Mouse (Mus musculus) neural tube, embryonic 12.5 days (tissue): ENCODE measurements around the gene Timm8a2. TPM values are rescaled to one million over a fixed set of nuclear protein-coding genes. Genes with fewer than 3 reads are reported as not detected.

Experiments used
- ATAC-seq: fragments of 200-750 bp; cut with Nextera tagmentation; 2 replicates; pipeline ENCODE4 v1.8.0; 2017; ENCODE audit warnings: low read depth, mild to moderate bottlenecking, moderate TSS enrichment, moderate library complexity; ENCODE audit not compliant: low FRiP score
- H3K27ac ChIP-seq: fragments of 300-500 bp; sonication (generic); 2 replicates; pipeline ENCODE4 v1.5.1; 2016
- H3K27me3 ChIP-seq: fragments of 300-500 bp; sonication (generic); replicated peaks from 2 replicates; pipeline ENCODE4 v1.6.1; 2016; ENCODE audit warnings: mild to moderate bottlenecking
- H3K36me3 ChIP-seq: fragments of 300-500 bp; sonication (generic); 2 replicates; pipeline ENCODE4 v1.6.1; 2016; ENCODE audit warnings: mild to moderate bottlenecking
- H3K4me1 ChIP-seq: fragments of 300-500 bp; sonication (generic); 2 replicates; pipeline ENCODE4 v1.6.1; 2016
- H3K4me2 ChIP-seq: fragments of 300-500 bp; sonication (generic); replicated peaks from 2 replicates; pipeline ENCODE4 v1.6.1; 2016; ENCODE audit warnings: mild to moderate bottlenecking
- H3K4me3 ChIP-seq: fragments of 300-500 bp; sonication (generic); 2 replicates; pipeline ENCODE4 v1.5.1; 2016
- H3K9ac ChIP-seq: fragments of 300-500 bp; sonication (generic); 2 replicates; pipeline ENCODE4 v1.6.1; 2016; ENCODE audit warnings: mild to moderate bottlenecking
- H3K9me3 ChIP-seq: fragments of 300-500 bp; sonication (generic); 2 replicates; pipeline ENCODE4 v1.6.1; 2016; ENCODE audit warnings: mild to moderate bottlenecking
- WGBS: fragments of 180-500 bp; shearing (Covaris S2); methylation state at CpG from one replicate; pipeline ENCODE4 v1.1.7; 2016; 5-methylcytosine and 5-hydroxymethylcytosine counted together
- polyA plus RNA-seq: library from polyadenylated mRNA; unstranded; fragments of >200 nt; fragmentation: Nextera tagmentation; extraction: Ambion mirVana; gene quantifications from 2 replicates; pipeline ENCODE4 v1.2.1, GENCODE M21; 2016

The Timm8a2 gene
- polyA plus RNA-seq, 1 experiment from 2014 or later = not detected

DNA sequence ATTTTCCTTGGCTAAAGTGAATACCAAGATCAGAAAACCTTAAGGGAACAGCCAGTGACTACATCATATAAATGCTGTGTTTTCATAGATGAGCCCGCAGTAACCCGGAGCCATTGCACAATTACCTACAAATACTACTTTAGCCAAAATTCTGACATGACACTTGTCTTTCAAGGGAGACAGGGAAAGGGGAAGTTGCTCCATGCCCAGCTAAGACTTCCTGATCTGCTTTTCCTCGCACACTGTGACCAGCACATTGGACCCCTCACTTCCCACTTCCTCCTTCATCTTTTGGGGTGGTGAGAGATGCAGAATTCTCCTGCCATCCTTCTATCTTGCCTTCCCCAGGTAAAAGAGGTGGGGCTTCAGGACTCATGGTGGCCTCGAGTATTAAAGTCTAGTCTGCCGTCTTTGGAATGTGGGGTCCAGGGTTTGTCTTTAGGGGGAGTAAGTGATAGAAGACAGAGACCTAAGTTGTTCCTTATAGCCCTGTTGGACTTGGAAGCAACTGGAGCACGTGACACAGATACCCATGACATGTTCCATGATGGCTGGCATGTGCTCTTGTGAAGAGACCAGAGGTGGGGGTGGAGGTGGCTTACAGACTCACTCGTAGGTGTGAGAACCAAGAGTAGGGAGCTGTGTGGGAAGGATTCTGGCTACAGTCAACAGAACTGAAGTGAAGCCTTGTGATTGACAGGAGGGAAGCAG lies 39.5 kb upstream of the Timm8a2 start:
- no peak for ATAC-seq
- Histone ChIP-seq H3K9ac (no peak overlapping the region), H3K9me3 (no peaks in the 10 kb centered on the region), H3K27ac (no peak overlapping the region), H3K27me3 (no peaks in the 10 kb centered on the region), H3K4me1 (no peaks in the 10 kb centered on the region), H3K4me3 (no peak overlapping the region), H3K4me2 (no peak overlapping the region), H3K36me3 (peaks cover 18% of the 10 kb centered on the region)
- 93% methylated on average over 7 of the region's 7 CpGs for WGBS

- no peak for ATAC-seq
- H3K4me2 ChIP-seq = no peak overlapping the region
- no peaks in the 10 kb centered on the region for H3K4me1 ChIP-seq
- H3K4me3 ChIP-seq = no peak overlapping the region
- no peak overlapping the region for H3K27ac ChIP-seq
- peaks cover 18% of the 10 kb centered on the region for H3K36me3 ChIP-seq
- H3K9me3 ChIP-seq = no peaks in the 10 kb centered on the region
- WGBS = 96% methylated on average over 1 of the region's 1 CpGs
- no peaks in the 10 kb centered on the region for H3K27me3 ChIP-seq
- no peak overlapping the region for H3K9ac ChIP-seq
Measured at GRCm38 (mm10) chr14:121995557-121995870, 39.0 kb upstream of the Timm8a2 start.

- Histone ChIP-seq H3K9ac (no peak overlapping the region), H3K9me3 (no peaks in the 10 kb centered on the region), H3K4me1 (no peaks in the 10 kb centered on the region), H3K36me3 (peaks cover 18% of the 10 kb centered on the region), H3K4me3 (no peak overlapping the region), H3K27ac (no peak overlapping the region), H3K27me3 (no peaks in the 10 kb centered on the region), H3K4me2 (no peak overlapping the region)
- WGBS = 97% methylated on average over 8 of the region's 8 CpGs
- ATAC-seq = no peak
Measured at GRCm38 (mm10) chr14:121996786-121997185, 37.7 kb upstream of the Timm8a2 start.

DNA sequence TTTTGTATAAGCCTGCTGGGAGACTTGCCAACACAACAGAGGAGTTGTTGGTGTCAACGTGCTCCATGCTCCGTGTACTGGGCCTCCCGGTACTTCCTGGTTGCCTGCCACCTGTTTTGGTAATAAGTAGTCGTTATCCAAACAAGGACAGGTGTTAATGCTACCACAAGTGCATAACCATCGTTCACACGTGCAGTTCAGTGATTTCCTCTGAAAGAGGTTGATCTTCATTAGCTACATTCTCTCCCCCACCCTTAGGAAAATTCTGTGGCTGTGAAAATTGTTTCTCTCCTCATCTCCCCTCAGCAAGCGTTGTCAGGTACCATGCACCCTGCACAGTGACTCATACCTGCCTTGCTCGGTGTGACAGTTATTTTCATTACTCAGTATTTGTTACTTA lies 35.0 kb upstream of the Timm8a2 start:
- no peak overlapping the region for H3K4me2 ChIP-seq
- H3K9me3 ChIP-seq = no peaks in the 10 kb centered on the region
- H3K27ac ChIP-seq = no peak overlapping the region
- no peak overlapping the region for H3K4me3 ChIP-seq
- 92% methylated on average over 8 of the region's 8 CpGs for WGBS
- ATAC-seq = no peak
- no peaks in the 10 kb centered on the region for H3K4me1 ChIP-seq
- peaks cover 16% of the 10 kb centered on the region for H3K36me3 ChIP-seq
- no peaks in the 10 kb centered on the region for H3K27me3 ChIP-seq
- no peak overlapping the region for H3K9ac ChIP-seq

DNA sequence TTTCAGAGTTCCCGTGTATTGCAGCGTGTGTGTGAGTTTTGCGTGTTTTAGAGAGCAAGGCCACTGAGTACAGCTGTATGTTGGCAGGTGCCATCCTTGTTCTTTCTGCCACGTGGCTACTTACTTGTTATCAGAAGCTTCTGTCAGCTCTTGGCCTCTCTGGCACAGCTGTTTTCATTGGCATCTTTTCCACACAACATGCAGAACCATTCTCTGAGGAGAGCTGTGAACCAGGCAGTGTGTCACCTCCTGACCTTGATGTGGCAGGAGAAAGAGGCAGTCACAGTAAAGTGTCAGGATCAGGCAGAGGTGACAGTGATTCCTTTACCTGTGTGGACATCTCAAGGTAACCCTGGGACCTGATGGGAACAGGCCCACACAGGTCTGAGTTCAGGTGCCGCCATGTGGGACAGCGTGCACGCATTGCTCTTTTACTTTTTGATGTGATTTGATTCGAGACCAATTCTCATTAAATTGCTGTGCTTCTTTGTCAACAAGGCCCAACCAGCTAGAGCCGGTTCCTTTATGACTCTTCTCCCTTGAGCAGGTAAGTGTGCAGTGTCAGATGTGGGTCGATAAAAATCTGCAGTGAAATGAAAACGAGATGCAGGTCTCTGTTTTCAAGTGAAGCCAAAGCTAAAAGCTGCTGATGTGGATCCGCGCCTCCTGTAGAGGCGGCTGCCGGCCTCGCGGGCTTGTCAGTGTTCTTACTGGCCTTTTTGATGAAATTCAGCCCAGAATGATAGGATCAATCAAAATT lies 33.9 kb upstream of the Timm8a2 start:
- ATAC-seq = no peak
- Histone ChIP-seq H3K9me3 (no peaks in the 10 kb centered on the region), H3K9ac (no peak overlapping the region), H3K36me3 (peaks cover 8% of the 10 kb centered on the region), H3K27ac (no peak overlapping the region), H3K27me3 (no peaks in the 10 kb centered on the region), H3K4me2 (no peak overlapping the region), H3K4me3 (no peak overlapping the region), H3K4me1 (no peaks in the 10 kb centered on the region)
- WGBS = 96% methylated on average over 17 of the region's 17 CpGs

- WGBS = 91% methylated on average over 7 of the region's 7 CpGs
- no peak for ATAC-seq
- Histone ChIP-seq H3K4me3 (no peak overlapping the region), H3K9me3 (no peaks in the 10 kb centered on the region), H3K4me1 (no peaks in the 10 kb centered on the region), H3K27me3 (no peaks in the 10 kb centered on the region), H3K9ac (no peak overlapping the region), H3K27ac (no peak overlapping the region), H3K4me2 (no peak overlapping the region), H3K36me3 (0 out of 2 replicates have a peak, but pooled peaks cover 5% of the 10 kb centered on the region)
Measured at GRCm38 (mm10) chr14:122002224-122002623, 32.2 kb upstream of the Timm8a2 start.

- Histone ChIP-seq H3K4me2 (no peak overlapping the region), H3K4me1 (no peaks in the 10 kb centered on the region), H3K27me3 (no peaks in the 10 kb centered on the region), H3K36me3 (0 out of 2 replicates have a peak, but pooled peaks cover 2% of the 10 kb centered on the region), H3K4me3 (no peak overlapping the region), H3K27ac (no peak overlapping the region), H3K9me3 (no peaks in the 10 kb centered on the region), H3K9ac (no peak overlapping the region)
- no peak for ATAC-seq
Measured at GRCm38 (mm10) chr14:122003812-122004211, 30.7 kb upstream of the Timm8a2 start.

GRCm38 (mm10) chr14:122008261-122008660 lies 26.2 kb upstream of the Timm8a2 start:
- no peaks in the 10 kb centered on the region for H3K4me1 ChIP-seq
- H3K36me3 ChIP-seq = peaks cover 15% of the 10 kb centered on the region
- no peaks in the 10 kb centered on the region for H3K27me3 ChIP-seq
- no peak overlapping the region for H3K27ac ChIP-seq
- no peak for ATAC-seq
- 91% methylated on average over 4 of the region's 4 CpGs for WGBS
- no peak overlapping the region for H3K9ac ChIP-seq
- H3K9me3 ChIP-seq = no peaks in the 10 kb centered on the region
- no peak overlapping the region for H3K4me2 ChIP-seq
- H3K4me3 ChIP-seq = no peak overlapping the region

- WGBS = 93% methylated on average over 13 of the region's 13 CpGs
- H3K9me3 ChIP-seq = no peaks in the 10 kb centered on the region
- no peaks in the 10 kb centered on the region for H3K4me1 ChIP-seq
- H3K4me2 ChIP-seq = no peak overlapping the region
- no peak overlapping the region for H3K27ac ChIP-seq
- peaks cover 17% of the 10 kb centered on the region for H3K36me3 ChIP-seq
- H3K27me3 ChIP-seq = no peaks in the 10 kb centered on the region
- H3K9ac ChIP-seq = no peak overlapping the region
- ATAC-seq = no peak
- no peak overlapping the region for H3K4me3 ChIP-seq
Measured at GRCm38 (mm10) chr14:122009502-122009901, 25.0 kb upstream of the Timm8a2 start.

DNA sequence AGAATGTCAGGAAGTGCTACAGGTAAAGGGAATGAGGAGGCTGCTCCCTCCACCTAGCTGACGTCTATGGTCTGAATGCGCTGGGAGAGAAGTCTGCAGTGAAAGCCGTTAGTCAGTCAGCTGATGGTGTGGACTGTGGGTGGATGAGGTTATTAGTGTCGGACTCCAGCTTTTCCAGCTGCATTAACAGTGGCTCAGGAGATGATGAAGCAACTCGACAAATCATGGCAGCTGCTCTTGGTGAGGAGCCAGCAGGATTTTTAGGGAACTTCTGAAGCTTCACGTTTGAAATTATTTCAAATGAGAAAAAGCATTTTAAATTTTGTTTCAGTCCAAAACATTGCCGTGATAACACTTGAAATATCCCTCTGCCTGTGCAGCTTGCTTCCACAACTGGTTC lies 24.2 kb upstream of the Timm8a2 start:
- 85% methylated on average over 7 of the region's 7 CpGs for WGBS
- Histone ChIP-seq H3K9me3 (no peaks in the 10 kb centered on the region), H3K27me3 (no peaks in the 10 kb centered on the region), H3K9ac (no peak overlapping the region), H3K4me1 (no peaks in the 10 kb centered on the region), H3K27ac (no peak overlapping the region), H3K4me2 (no peak overlapping the region), H3K36me3 (peaks cover 17% of the 10 kb centered on the region), H3K4me3 (no peak overlapping the region)
- ATAC-seq = no peak

GRCm38 (mm10) chr14:122011768-122012167 lies 22.7 kb upstream of the Timm8a2 start:
- no peaks in the 10 kb centered on the region for H3K9me3 ChIP-seq

DNA sequence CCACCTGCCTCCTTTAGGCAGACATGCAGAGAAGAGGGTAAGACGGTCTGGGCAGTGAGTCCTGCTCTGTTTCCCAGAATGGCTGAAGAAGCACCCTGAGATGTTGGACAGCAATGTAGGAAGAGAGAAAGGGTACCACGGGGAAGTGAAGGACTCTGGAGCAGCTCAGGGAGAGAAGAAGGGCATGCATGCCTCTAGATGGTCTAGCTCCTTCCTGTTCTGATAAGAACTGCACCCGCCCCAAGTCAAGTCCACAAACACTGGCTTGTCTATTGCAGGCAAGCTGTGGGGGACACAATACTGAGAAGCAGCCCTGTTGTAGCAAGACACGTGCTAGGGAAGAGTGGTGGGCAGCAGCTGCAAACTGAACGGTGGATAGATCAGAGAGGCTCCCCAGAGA lies 22.3 kb upstream of the Timm8a2 start:
- ATAC-seq = no peak
- peaks cover 21% of the 10 kb centered on the region for H3K36me3 ChIP-seq
- WGBS = 78% methylated on average over 5 of the region's 5 CpGs
- no peak overlapping the region for H3K9ac ChIP-seq
- H3K9me3 ChIP-seq = no peaks in the 10 kb centered on the region
- H3K4me1 ChIP-seq = no peaks in the 10 kb centered on the region
- no peak overlapping the region for H3K4me2 ChIP-seq
- no peaks in the 10 kb centered on the region for H3K27me3 ChIP-seq
- no peak overlapping the region for H3K4me3 ChIP-seq
- no peak overlapping the region for H3K27ac ChIP-seq

More at GRCm38 (mm10) chr14:122011768-122012167, 22.7 kb upstream of the Timm8a2 start:
- H3K4me1 ChIP-seq = no peaks in the 10 kb centered on the region
- ATAC-seq = no peak
- no peak overlapping the region for H3K4me3 ChIP-seq
- no peaks in the 10 kb centered on the region for H3K27me3 ChIP-seq
- H3K36me3 ChIP-seq = peaks cover 21% of the 10 kb centered on the region
- no peak overlapping the region for H3K9ac ChIP-seq
- no peak overlapping the region for H3K27ac ChIP-seq
- WGBS = 95% methylated on average over 8 of the region's 8 CpGs
- no peak overlapping the region for H3K4me2 ChIP-seq

GRCm38 (mm10) chr14:122012814-122013213 lies 21.7 kb upstream of the Timm8a2 start:
- WGBS = 78% methylated on average over 13 of the region's 13 CpGs

More at GRCm38 (mm10) chr14:122012814-122013213, 21.7 kb upstream of the Timm8a2 start:
- Histone ChIP-seq H3K4me1 (no peaks in the 10 kb centered on the region), H3K27me3 (no peaks in the 10 kb centered on the region), H3K9ac (no peak overlapping the region), H3K4me2 (no peak overlapping the region), H3K36me3 (peaks cover 21% of the 10 kb centered on the region), H3K9me3 (no peaks in the 10 kb centered on the region), H3K4me3 (no peak overlapping the region), H3K27ac (no peak overlapping the region)
- ATAC-seq = no peak
